Mouse (Mus musculus): ENCODE results near the gene Sf3a3. TPM values are rescaled to one million over a fixed set of nuclear protein-coding genes. Genes with fewer than 3 reads are reported as not detected.
A peak's percentile ranks its signal among the peaks of the same experiment; 100 is the strongest.

Sf3a3 gene
- polyA plus RNA-seq, 1 experiment from 2014 or later = 134 TPM

- H3K4me3 ChIP-seq = no peak overlapping the region
- no peaks in the 10 kb centered on the region for H3K4me1 ChIP-seq
- 73% methylated on average over 4 of the region's 4 CpGs for WGBS
- H3K36me3 ChIP-seq = peaks cover 75% of the 10 kb centered on the region
- H3K27me3 ChIP-seq = no peaks in the 10 kb centered on the region
- no peak overlapping the region for H3K27ac ChIP-seq
- no peaks in the 10 kb centered on the region for H3K9me3 ChIP-seq
- no peak overlapping the region for H3K4me2 ChIP-seq
- ATAC-seq (ENCODE audit: insufficient number of reproducible peaks, low FRiP score, low TSS enrichment, low read depth) = no peak
- H3K9ac ChIP-seq = no peak overlapping the region
Measured at GRCm38 (mm10) chr4:124685004-124685403, 29.6 kb upstream of the Sf3a3 start.

- Histone ChIP-seq H3K27ac (no peak overlapping the region), H3K27me3 (no peaks in the 10 kb centered on the region), H3K9ac (no peak overlapping the region), H3K9me3 (no peaks in the 10 kb centered on the region), H3K4me3 (no peak overlapping the region), H3K4me2 (no peak overlapping the region), H3K36me3 (peaks cover 70% of the 10 kb centered on the region), H3K4me1 (no peaks in the 10 kb centered on the region)
- 83% methylated on average over 8 of the region's 8 CpGs for WGBS
- ATAC-seq (ENCODE audit: insufficient number of reproducible peaks, low FRiP score, low TSS enrichment, low read depth) = no peak
Measured at GRCm38 (mm10) chr4:124685453-124685852, 29.1 kb upstream of the Sf3a3 start.

- no peak for ATAC-seq (ENCODE audit: insufficient number of reproducible peaks, low FRiP score, low TSS enrichment, low read depth)
- Histone ChIP-seq H3K9ac (no peak overlapping the region), H3K4me1 (0 out of 2 replicates have a peak, but pooled peaks cover 4% of the 10 kb centered on the region), H3K9me3 (no peaks in the 10 kb centered on the region), H3K36me3 (peaks cover 65% of the 10 kb centered on the region), H3K4me3 (no peak overlapping the region), H3K27ac (no peak overlapping the region), H3K27me3 (no peaks in the 10 kb centered on the region), H3K4me2 (no peak overlapping the region)
- 77% methylated on average over 8 of the region's 8 CpGs for WGBS
Measured at GRCm38 (mm10) chr4:124685897-124686402, 28.6 kb upstream of the Sf3a3 start.

- WGBS = 87% methylated on average over 8 of the region's 8 CpGs
- peaks cover 16% of the 10 kb centered on the region; the same call in 1 of the 2 replicates for H3K36me3 ChIP-seq
- H3K4me3 ChIP-seq = no peak overlapping the region
- ATAC-seq (ENCODE audit: insufficient number of reproducible peaks, low FRiP score, low TSS enrichment, low read depth) = no peak
- H3K27ac ChIP-seq = no peak overlapping the region
- no peak overlapping the region for H3K4me2 ChIP-seq
- peaks cover 32% of the 10 kb centered on the region for H3K4me1 ChIP-seq
- H3K9me3 ChIP-seq = no peaks in the 10 kb centered on the region
- H3K9ac ChIP-seq = no peak overlapping the region
- no peaks in the 10 kb centered on the region for H3K27me3 ChIP-seq
Measured at GRCm38 (mm10) chr4:124691455-124691854, 23.1 kb upstream of the Sf3a3 start.

GRCm38 (mm10) chr4:124692416-124692861 is 22.1 kb upstream of the Sf3a3 start:
- Histone ChIP-seq H3K36me3 (0 out of 2 replicates have a peak, but pooled peaks cover 12% of the 10 kb centered on the region), H3K4me3 (peak overlapping the region; percentile 70), H3K4me2 (peak overlapping the region; percentile 66), H3K27ac (no peak overlapping the region), H3K4me1 (peaks cover 32% of the 10 kb centered on the region), H3K9me3 (no peaks in the 10 kb centered on the region), H3K27me3 (no peaks in the 10 kb centered on the region), H3K9ac (peak overlapping the region; percentile 75)
- WGBS = 54% methylated on average over 3 of the region's 3 CpGs
- ATAC-seq (ENCODE audit: insufficient number of reproducible peaks, low FRiP score, low TSS enrichment, low read depth) = no peak

- WGBS = under 1% methylated on average over 43 of the region's 43 CpGs
- peaks cover 32% of the 10 kb centered on the region for H3K4me1 ChIP-seq
- peak within 1 kb of the TSS; percentile 70 for H3K4me3 ChIP-seq
- H3K9ac ChIP-seq = peak within 1 kb of the TSS; percentile 75
- H3K36me3 ChIP-seq = 0 out of 2 replicates have a peak, but pooled peaks cover 4% of the 10 kb centered on the region
- peak within 1 kb of the TSS; percentile 84 for H3K27ac ChIP-seq
- H3K4me2 ChIP-seq = peak within 1 kb of the TSS; percentile 66
- H3K9me3 ChIP-seq = no peaks in the 10 kb centered on the region
- peak; percentile 92 for ATAC-seq (ENCODE audit: insufficient number of reproducible peaks, low FRiP score, low TSS enrichment, low read depth)
- no peaks in the 10 kb centered on the region for H3K27me3 ChIP-seq
Measured at GRCm38 (mm10) chr4:124693135-124693894, 21.3 kb upstream of the Sf3a3 start, which contains the start of gene Utp11. TSS of gene Utp11 (minus strand) at chr4:124693600.

- Histone ChIP-seq H3K4me2 (no peak overlapping the region), H3K4me3 (no peak overlapping the region), H3K36me3 (0 out of 2 replicates have a peak, but pooled peaks cover 1% of the 10 kb centered on the region), H3K4me1 (peaks cover 35% of the 10 kb centered on the region), H3K9ac (no peak overlapping the region), H3K27me3 (no peaks in the 10 kb centered on the region), H3K9me3 (no peaks in the 10 kb centered on the region), H3K27ac (no peak overlapping the region)
- 62% methylated on average over 2 of the region's 2 CpGs for WGBS
- no peak for ATAC-seq (ENCODE audit: insufficient number of reproducible peaks, low FRiP score, low TSS enrichment, low read depth)
Measured at GRCm38 (mm10) chr4:124694572-124694971, 20.0 kb upstream of the Sf3a3 start.

GRCm38 (mm10) chr4:124695786-124696516 is 18.6 kb upstream of the Sf3a3 start:
- Histone ChIP-seq H3K9ac (no peak overlapping the region), H3K4me2 (peak overlapping the region; percentile 27), H3K27me3 (no peaks in the 10 kb centered on the region), H3K4me1 (peaks cover 39% of the 10 kb centered on the region), H3K9me3 (no peaks in the 10 kb centered on the region), H3K36me3 (no peaks in the 10 kb centered on the region), H3K4me3 (no peak overlapping the region), H3K27ac (no peak overlapping the region)
- 8% methylated on average over 18 of the region's 18 CpGs for WGBS
- ATAC-seq (ENCODE audit: insufficient number of reproducible peaks, low FRiP score, low TSS enrichment, low read depth) = no peak

- Histone ChIP-seq H3K36me3 (no peaks in the 10 kb centered on the region), H3K9me3 (no peaks in the 10 kb centered on the region), H3K4me2 (peak overlapping the region; percentile 74), H3K9ac (no peak overlapping the region), H3K27me3 (no peaks in the 10 kb centered on the region), H3K27ac (peak overlapping the region; percentile 96), H3K4me1 (peaks cover 51% of the 10 kb centered on the region), H3K4me3 (peak overlapping the region; percentile 88)
- ATAC-seq (ENCODE audit: insufficient number of reproducible peaks, low FRiP score, low TSS enrichment, low read depth) = no peak
- 12% methylated on average over 6 of the region's 6 CpGs for WGBS
Measured at GRCm38 (mm10) chr4:124699791-124700190, 14.8 kb upstream of the Sf3a3 start.

GRCm38 (mm10) chr4:124700248-124700971 is 14.2 kb upstream of the Sf3a3 start, which contains the start of gene Fhl3:
TSS of gene Fhl3 (plus strand) at chr4:124700701.
- Histone ChIP-seq H3K4me2 (peak within 1 kb of the TSS; percentile 74), H3K27me3 (no peaks in the 10 kb centered on the region), H3K4me3 (peak within 1 kb of the TSS; percentile 88), H3K4me1 (peaks cover 57% of the 10 kb centered on the region), H3K9ac (peak within 1 kb of the TSS; percentile 89), H3K27ac (peak within 1 kb of the TSS; percentile 96), H3K9me3 (no peaks in the 10 kb centered on the region), H3K36me3 (no peaks in the 10 kb centered on the region)
- 1% methylated on average over 43 of the region's 59 CpGs for WGBS
- ATAC-seq (ENCODE audit: insufficient number of reproducible peaks, low FRiP score, low TSS enrichment, low read depth) = peak; percentile 74
